Mouse (Mus musculus) urinary bladder, postnatal 14 days (tissue): ENCODE measurements around the gene Ank2.

ENCODE experiments used
- DNase-seq: peaks from one replicate; pipeline ENCODE4 v3.0.0; 2021; ENCODE audit warnings: low spot score

Ank2 gene

DNA sequence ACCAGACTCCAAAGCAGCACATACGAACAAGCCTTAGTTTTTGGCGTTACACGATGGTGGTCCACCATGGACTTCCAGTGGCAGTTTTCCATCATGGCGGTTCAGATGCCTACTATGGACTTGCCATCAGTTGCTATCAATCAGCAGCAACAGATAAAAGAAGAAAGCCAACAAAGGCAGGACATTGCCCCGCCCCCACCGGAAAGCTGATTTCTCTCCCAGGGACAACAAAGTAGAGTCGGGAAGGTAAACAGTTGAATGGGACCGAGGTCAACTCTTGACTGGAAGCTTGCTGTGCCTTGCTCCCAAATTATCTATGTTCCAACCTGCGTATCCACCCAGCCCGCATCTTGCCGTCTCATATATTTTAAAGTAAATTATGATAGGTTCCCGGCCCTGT lies 328.9 kb downstream of the Ank2 start:
- no peak for DNase-seq

- no peak for DNase-seq
Observed at GRCm38 (mm10) chr3:127169114-127169513, 330.0 kb downstream of the Ank2 start.

DNA sequence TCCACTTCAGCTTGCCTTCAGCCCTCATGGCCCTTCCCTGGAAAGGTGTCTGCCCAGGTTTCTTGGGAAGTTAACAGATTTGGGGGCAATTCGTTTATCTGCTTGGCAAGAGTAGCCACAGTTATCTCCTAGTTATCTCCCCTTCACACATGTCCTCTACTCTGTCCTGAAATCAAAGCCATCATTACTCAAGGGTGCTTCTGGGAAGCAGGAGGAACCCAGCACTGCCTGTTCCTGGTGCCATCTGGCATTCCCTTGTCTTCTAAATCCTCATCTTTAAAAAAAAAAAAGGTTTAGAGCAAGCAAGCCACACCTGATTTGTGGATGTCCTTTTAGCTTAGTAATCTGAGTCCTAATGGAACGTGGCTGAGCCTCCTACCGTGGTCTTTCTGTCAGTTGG lies 335.4 kb downstream of the Ank2 start:
- no peak for DNase-seq

GRCm38 (mm10) chr3:127161998-127162712 lies 337.0 kb downstream of the Ank2 start:
- peak; percentile 37 for DNase-seq

DNA sequence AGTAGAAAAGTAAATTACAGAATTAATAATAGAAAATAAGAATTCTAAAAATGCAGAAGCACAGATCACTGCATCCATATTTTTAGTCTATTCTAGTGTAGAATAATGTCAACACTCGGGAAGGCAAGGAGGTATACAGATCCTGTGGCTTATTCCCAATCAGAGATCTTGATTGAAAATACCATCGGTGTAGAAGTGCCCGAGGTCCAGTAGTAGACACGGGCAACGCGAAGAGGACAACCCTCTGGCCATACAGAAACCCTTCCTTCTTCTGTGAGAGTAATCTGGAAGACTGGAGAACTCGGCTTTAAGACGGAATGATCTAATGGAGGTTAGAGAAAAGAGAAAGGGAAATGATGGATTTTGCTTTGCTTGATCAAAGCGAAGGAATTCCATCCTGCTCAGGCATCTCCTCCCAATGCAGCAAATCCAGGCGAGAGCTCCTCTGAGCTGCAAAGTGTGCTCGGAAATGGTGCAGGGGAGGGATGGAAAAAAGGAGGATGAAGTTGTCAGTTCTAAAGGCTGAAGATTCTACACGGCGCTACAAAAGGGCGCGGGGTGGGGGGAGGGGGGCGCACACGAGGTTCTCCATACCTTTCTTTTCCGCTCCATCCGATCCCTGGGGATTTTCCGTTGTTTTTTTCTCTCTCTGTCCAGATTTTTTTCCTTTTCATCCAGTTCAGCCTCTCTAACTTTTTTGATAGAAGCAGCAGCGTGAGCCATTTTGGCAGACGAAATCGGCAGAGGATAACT lies 337.9 kb downstream of the Ank2 start:
- no peak for DNase-seq

DNA sequence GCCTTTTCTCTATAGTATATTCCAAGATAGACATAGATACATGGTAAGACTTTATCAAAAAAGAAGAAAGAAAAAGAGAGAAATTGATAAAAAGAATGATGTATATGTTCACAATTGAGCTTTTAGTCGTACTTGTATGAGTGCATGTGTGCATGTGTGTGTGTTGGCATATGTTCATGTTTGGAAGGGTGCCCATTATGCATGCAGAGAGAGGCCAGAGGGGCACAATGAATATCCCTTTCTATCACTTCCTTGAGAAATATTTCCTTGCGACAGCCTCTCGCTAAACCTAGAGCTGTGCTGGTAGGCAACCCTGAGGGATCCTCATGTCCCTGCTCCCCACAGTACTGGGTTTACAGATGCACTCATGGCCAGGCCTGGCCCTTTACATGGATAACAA lies 341.4 kb downstream of the Ank2 start:
- DNase-seq = no peak

DNA sequence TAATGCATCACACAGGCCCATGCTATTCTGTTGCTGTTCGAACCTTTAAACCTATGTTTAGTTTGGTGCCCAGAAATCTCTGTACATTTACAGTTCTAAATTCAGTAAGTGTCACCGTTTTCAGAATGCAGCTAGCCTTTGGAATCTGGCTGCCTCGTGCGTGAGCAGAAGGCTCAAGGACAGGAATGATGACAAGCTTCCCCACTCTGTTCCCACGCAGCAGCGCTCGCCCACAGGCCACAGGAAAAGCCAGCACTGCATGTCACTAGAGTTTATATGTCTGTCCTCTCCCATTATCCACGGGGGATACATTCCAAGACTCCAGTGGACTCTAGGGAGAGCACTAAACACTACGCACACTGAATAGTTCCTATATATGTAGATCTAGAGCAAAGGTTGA lies 343.1 kb downstream of the Ank2 start:
- no peak for DNase-seq

DNA sequence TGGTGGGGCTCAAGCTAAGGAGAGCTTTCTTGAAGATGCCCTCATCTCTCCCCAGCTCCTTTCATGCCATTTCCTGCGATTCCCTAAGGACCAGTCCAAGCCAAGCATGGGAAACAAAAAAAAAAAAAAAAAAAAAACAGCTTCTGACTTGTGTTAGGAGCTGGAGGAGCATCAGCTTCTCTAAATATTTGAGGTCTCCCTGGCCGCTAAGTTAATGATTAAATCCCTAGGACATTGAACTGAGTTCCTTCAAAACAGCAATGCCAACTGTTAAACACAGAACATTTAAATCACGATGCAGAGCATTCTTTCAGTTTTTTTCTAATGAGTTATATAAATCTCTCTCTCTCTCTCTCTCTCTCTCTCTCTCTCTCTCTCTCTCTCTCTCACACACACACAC lies 345.3 kb downstream of the Ank2 start:
- no peak for DNase-seq

- DNase-seq = no peak
Observed at GRCm38 (mm10) chr3:127153443-127153842, 345.7 kb downstream of the Ank2 start.

DNA sequence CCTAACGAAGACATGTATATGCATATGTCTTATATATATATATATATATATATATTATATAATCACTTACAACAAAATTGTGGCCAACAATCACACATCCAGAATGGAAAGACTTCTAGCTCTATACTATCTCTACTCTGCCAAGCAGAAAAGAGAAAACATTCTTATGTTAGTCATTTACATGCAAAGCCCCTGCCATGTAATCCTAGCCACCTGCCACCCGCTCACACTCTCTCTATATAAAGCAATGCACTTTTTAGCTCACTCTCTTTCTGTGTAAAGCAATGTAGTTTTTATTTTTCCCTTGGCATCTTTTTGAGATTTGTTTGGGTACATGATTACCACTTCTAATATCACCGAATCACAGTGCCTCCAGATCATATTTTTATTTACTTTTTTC lies 350.5 kb downstream of the Ank2 start:
- DNase-seq = no peak

- no peak for DNase-seq
Observed at GRCm38 (mm10) chr3:127140590-127140989, 358.6 kb downstream of the Ank2 start.

DNA sequence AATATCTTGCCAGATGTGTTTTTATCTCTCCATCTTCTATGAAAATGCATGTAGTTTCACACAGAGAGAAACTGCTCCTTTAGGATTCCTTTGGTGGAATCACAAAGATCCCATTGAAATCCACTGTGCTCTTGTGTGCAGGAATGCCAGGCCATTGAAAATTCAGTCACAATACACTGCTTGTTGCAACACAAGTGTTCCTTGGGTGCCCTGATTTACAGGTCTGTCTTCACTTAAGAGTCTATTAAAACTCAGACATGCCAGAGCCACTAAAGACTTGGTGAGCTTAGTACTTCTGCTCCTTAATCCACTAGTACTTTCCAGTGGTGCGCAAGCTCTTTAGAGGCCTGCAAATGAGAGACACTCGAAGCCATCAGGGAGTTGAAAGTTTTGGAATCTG lies 359.5 kb downstream of the Ank2 start:
- DNase-seq = no peak

DNA sequence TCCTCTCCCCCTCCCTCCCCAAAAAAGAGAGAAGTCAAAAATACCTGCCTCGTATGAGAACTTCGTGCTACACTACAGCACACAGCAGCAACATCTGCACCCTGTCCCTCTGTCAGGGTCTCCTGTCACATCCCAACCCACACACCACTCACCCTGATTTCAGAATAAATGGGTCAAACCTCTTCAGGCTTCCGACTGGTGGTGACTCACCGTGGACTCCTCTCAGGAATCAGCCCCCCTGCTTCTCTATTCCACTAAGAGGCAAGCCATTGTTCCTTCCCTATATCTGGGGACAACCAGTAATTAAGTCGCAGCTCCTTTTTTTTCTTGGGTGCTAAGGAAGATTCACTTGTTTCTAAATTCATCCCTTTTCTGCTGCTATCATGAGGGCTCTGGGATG lies 361.6 kb downstream of the Ank2 start:
- no peak for DNase-seq

GRCm38 (mm10) chr3:127134062-127134461 lies 365.1 kb downstream of the Ank2 start:
- DNase-seq = no peak

- DNase-seq = no peak
Observed at GRCm38 (mm10) chr3:127131048-127131447, 368.1 kb downstream of the Ank2 start.

GRCm38 (mm10) chr3:127130167-127130770 lies 368.9 kb downstream of the Ank2 start:
- DNase-seq = no peak

GRCm38 (mm10) chr3:127129750-127130149 lies 369.4 kb downstream of the Ank2 start:
- no peak for DNase-seq

- no peak for DNase-seq
Observed at GRCm38 (mm10) chr3:127127611-127128010, 371.5 kb downstream of the Ank2 start.

- no peak for DNase-seq
Observed at GRCm38 (mm10) chr3:127126220-127126619, 372.9 kb downstream of the Ank2 start.

GRCm38 (mm10) chr3:127124375-127124993 lies 374.7 kb downstream of the Ank2 start:
- DNase-seq = no peak

- no peak for DNase-seq
Observed at GRCm38 (mm10) chr3:127123376-127123775, 375.8 kb downstream of the Ank2 start.

DNA sequence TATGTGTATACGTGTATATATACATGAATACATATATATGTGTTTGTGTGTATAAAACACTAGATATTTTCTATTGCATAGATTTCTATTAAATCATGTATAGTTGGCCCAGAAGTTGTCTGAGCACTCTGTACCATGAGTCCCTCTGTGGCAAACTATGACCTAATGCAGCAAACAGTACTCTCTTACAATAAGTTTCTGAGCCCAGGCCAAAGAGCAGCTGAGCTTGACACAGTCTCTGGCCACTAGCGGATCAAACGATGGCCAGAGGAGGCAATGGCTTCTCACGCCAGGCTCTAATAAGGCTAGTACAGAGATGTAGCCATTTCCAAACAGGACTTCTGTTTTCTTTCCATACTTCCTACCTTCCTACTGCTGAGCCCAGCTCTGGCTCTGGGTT lies 380.4 kb downstream of the Ank2 start:
- no peak for DNase-seq

DNA sequence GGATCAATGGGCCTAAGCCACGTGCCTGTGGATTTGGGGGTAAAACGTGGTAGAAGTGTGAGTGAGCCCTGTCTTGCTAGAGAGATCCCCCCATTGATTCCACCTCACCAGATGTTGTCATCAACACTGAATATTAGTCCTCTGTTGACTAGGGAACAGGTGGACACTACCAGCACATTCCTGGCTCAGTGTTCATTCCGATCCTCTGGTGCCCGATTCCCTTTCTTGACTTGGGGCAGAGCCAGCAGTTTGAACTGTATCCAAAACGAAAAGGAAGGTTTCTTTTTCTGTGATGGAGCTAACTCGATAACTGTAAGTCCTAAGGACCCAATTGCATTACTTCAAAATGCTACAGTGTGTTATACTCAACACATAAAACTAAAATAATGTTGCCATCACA lies 382.9 kb downstream of the Ank2 start:
- DNase-seq = no peak
